Mouse (Mus musculus) spleen, adult 2 months (tissue): ENCODE measurements around the gene Shisa8. TPM values are rescaled to one million over a fixed set of nuclear protein-coding genes. Genes with fewer than 3 reads are reported as not detected.

Experiments used
- DNase-seq, 2 experiments: peaks; one replicate each; pipeline versions ENCODE4 v3.0.0 to v3.0.0-alpha.2; 2012 to 2021; ENCODE audit warnings: low spot score in 2 of 2, low read depth in 1 of 2
- H3K27ac ChIP-seq: fragments of 200-500 bp; 2 replicates; pipeline ENCODE4 v1.5.1; 2012; ENCODE audit warnings: low read length, inconsistent platforms; ENCODE audit not compliant: insufficient read depth
- H3K27me3 ChIP-seq: fragments of 200-500 bp; 2 replicates; pipeline ENCODE4 v1.6.1; 2012; ENCODE audit warnings: mild to moderate bottlenecking, moderate library complexity, low read length, inconsistent platforms; ENCODE audit not compliant: control insufficient read depth, insufficient read depth
- H3K36me3 ChIP-seq: fragments of 200-500 bp; 2 replicates; pipeline ENCODE4 v1.6.1; 2012; ENCODE audit warnings: mild to moderate bottlenecking, low read length, inconsistent platforms; ENCODE audit not compliant: control insufficient read depth, insufficient read depth
- H3K4me1 ChIP-seq: fragments of 200-500 bp; 2 replicates; pipeline ENCODE4 v1.6.1; 2011; ENCODE audit warnings: inconsistent platforms; ENCODE audit not compliant: control insufficient read depth, insufficient read depth, insufficient read length
- H3K4me3 ChIP-seq: fragments of 200-500 bp; 2 replicates; pipeline ENCODE4 v1.5.1; 2011; ENCODE audit warnings: mild to moderate bottlenecking, inconsistent platforms; ENCODE audit not compliant: insufficient read depth, insufficient read length; ENCODE audit errors: extremely low read depth
- CTCF ChIP-seq: fragments of 200-500 bp; IDR thresholded peaks from 2 replicates; pipeline ENCODE4 v1.5.1; 2011; ENCODE audit warnings: mild to moderate bottlenecking, inconsistent platforms; ENCODE audit not compliant: insufficient read depth, insufficient read length, insufficient replicate concordance; ENCODE audit errors: extremely low read depth
- POLR2A ChIP-seq: fragments of 200-500 bp; IDR thresholded peaks from 2 replicates; pipeline ENCODE4 v1.6.1; 2011; ENCODE audit warnings: low read depth, low read length, inconsistent platforms
- WGBS: fragments of 180-500 bp; shearing (Covaris S2); methylation state at CpG from one replicate; pipeline ENCODE4 v1.1.7; 2018; 5-methylcytosine and 5-hydroxymethylcytosine counted together
- polyA plus RNA-seq: library from polyadenylated mRNA; depleted of rRNA; stranded (reverse); fragments of >200 nt; gene quantifications from 2 replicates; pipeline ENCODE4 v1.2.3, GENCODE M21; 2012

Gene Shisa8
- polyA plus RNA-seq, 1 experiment, result 5.4 TPM

- Histone ChIP-seq H3K4me3 (no peak overlapping the region), H3K36me3 (peaks cover 13% of the 10 kb centered on the region), H3K27ac (no peak overlapping the region), H3K27me3 (peaks cover 19% of the 10 kb centered on the region), H3K4me1 (peaks cover 7% of the 10 kb centered on the region)
- no peak for TF ChIP-seq CTCF
- TF ChIP-seq POLR2A, result no peak
- DNase-seq, result no peak
- 68% methylated on average over 1 of the region's 1 CpGs for WGBS
Observed at GRCm38 (mm10) chr15:82210801-82211200, 1.8 kb downstream of the Shisa8 start.

GRCm38 (mm10) chr15:82209295-82210050 lies 3.1 kb downstream of the Shisa8 start:
- no peak overlapping the region for H3K27ac ChIP-seq
- TF ChIP-seq POLR2A (no peak), CTCF (no peak)
- peaks cover 7% of the 10 kb centered on the region for H3K4me1 ChIP-seq
- H3K36me3 ChIP-seq, result peaks cover 22% of the 10 kb centered on the region
- H3K27me3 ChIP-seq, result peaks cover 19% of the 10 kb centered on the region
- no peak overlapping the region for H3K4me3 ChIP-seq
- no peak for DNase-seq
- 88% methylated on average over 13 of the region's 13 CpGs for WGBS

GRCm38 (mm10) chr15:82208307-82208706 lies 4.3 kb downstream of the Shisa8 start:
- no peak overlapping the region for H3K27ac ChIP-seq
- no peak for DNase-seq
- peaks cover 7% of the 10 kb centered on the region for H3K4me1 ChIP-seq
- H3K27me3 ChIP-seq, result peaks cover 18% of the 10 kb centered on the region
- peaks cover 31% of the 10 kb centered on the region for H3K36me3 ChIP-seq
- WGBS, result 95% methylated on average over 8 of the region's 8 CpGs
- TF ChIP-seq POLR2A (no peak), CTCF (no peak)
- H3K4me3 ChIP-seq, result no peak overlapping the region

DNA sequence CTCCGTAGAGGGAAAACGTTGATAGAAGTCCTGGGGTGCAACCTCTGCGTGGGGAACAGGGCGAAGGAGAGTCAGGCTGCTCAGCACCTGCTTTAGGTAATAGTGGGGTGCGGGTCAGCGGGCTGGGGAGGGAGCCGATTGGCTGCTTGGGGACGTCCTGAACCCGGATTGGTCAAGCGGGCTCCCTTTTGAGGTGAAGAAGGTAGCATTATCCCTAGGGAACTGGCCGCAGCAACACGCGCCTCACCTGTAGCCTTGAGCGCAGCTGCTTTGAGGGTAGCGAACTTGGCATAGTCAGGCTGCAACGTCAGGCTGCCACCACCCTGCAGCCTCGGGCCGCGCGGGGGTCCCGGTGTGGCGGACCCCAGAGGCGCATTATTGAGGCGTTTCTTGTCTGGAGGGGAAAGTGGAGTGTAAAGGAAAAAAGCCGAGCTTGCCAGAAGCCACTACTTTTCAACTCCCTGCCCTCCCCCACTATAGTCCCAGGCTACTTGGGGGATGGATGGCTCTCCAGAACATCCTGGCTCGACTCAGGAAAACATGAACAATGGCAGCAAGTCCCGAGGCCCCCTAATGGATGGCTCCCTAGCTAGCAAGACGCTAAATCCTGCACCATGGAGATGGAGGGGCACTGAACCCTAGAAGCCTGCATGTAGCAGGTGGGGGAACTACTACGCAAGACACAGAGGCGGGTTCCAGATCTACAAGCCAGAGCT lies 5.0 kb downstream of the Shisa8 start:
- Histone ChIP-seq H3K27me3 (peaks cover 14% of the 10 kb centered on the region), H3K4me3 (no peak overlapping the region), H3K36me3 (peaks cover 35% of the 10 kb centered on the region), H3K4me1 (peaks cover 7% of the 10 kb centered on the region), H3K27ac (no peak overlapping the region)
- DNase-seq, result no peak
- WGBS, result 89% methylated on average over 30 of the region's 30 CpGs
- TF ChIP-seq POLR2A (no peak), CTCF (no peak)

DNA sequence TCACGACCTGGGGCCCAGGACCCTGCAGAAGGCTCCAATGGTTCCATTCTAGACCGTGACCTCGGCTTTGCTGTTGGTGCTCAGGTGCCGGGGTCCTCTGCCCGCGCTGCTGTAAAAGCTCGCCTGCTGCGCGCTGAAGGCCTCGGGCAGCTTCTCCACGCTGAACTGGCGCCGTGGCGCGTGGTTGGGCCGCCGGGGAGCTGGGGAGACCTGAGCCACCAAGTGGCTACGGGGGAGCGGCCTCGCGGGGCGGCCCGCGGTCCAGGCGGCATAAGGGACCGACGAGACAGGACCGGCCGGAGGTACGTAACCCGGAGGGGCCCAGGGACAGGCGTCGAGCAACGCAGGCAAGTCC lies 5.5 kb downstream of the Shisa8 start:
- H3K4me3 ChIP-seq, result no peak overlapping the region
- H3K36me3 ChIP-seq, result peaks cover 35% of the 10 kb centered on the region
- TF ChIP-seq POLR2A (no peak), CTCF (no peak)
- peaks cover 5% of the 10 kb centered on the region for H3K4me1 ChIP-seq
- H3K27ac ChIP-seq, result no peak overlapping the region
- 91% methylated on average over 34 of the region's 34 CpGs for WGBS
- DNase-seq, result no peak
- peaks cover 8% of the 10 kb centered on the region for H3K27me3 ChIP-seq

DNA sequence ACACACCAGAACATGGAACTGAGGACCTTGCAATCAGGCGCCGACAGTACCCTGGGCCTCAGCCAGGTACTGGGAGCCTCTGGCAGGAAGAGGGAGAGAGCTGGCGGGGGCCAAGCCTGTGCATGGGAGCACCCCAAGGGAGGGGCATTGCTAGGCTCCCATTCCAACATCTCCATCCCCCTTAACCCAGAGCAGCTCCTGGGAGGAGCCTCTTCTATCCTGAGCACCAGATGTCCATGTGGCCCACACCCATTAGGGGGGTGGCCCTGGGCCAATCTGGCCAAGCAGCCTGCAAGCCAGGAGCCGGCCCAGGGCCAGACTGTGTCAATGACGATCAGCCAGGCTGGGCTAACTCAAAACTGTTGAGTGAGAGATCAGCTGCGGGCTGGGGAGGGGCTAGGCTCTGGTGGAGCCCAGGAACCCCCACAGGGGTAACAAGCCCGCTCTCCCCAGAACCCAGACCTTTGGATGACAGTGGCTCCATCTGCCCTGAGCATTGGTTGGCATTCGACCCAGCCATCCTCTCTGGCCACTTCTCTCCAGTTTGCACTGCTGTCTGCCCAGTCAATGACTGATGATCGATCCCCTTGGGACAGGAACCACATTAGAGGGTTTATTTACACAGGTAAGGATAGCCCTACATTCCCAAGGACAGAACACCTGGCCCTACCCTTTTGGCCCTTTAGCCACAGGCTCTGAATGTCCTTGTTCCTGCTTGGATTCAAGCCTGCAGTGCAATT lies 6.1 kb downstream of the Shisa8 start:
- Histone ChIP-seq H3K36me3 (peaks cover 35% of the 10 kb centered on the region), H3K27ac (no peak overlapping the region), H3K4me3 (no peak overlapping the region), H3K4me1 (no peaks in the 10 kb centered on the region; the same call in 1 of the 2 replicates), H3K27me3 (0 out of 2 replicates have a peak, but pooled peaks cover 3% of the 10 kb centered on the region)
- TF ChIP-seq CTCF (no peak), POLR2A (no peak)
- no peak for DNase-seq
- 89% methylated on average over 9 of the region's 9 CpGs for WGBS
